Mouse (Mus musculus) limb, embryonic 13.5 days (tissue): Measurements from ENCODE around the gene Stmnd1. TPM values are rescaled to one million over a fixed set of nuclear protein-coding genes. Genes with fewer than 3 reads are reported as not detected.

Experiments used
- ATAC-seq: fragments of 200-750 bp; cut with Nextera tagmentation; 2 replicates; pipeline ENCODE4 v1.8.0; 2017; ENCODE audit warnings: low read depth, moderate number of reproducible peaks, moderate TSS enrichment; ENCODE audit not compliant: low FRiP score
- H3K27ac ChIP-seq: fragments of 300-500 bp; sonication (generic); 2 replicates; pipeline ENCODE4 v1.5.1; 2015; ENCODE audit warnings: inconsistent platforms, mild to moderate bottlenecking, moderate library complexity
- H3K27me3 ChIP-seq: fragments of 300-500 bp; sonication (generic); 2 replicates; pipeline ENCODE4 v1.6.1; 2015; ENCODE audit warnings: mild to moderate bottlenecking, inconsistent platforms
- H3K36me3 ChIP-seq: fragments of 300-500 bp; sonication (generic); 2 replicates; pipeline ENCODE4 v1.6.1; 2015; ENCODE audit warnings: inconsistent platforms, mild to moderate bottlenecking, moderate library complexity
- H3K4me1 ChIP-seq: fragments of 300-500 bp; sonication (generic); 2 replicates; pipeline ENCODE4 v1.6.1; 2015; ENCODE audit warnings: inconsistent platforms
- H3K4me2 ChIP-seq: fragments of 300-500 bp; sonication (generic); replicated peaks from 2 replicates; pipeline ENCODE4 v1.6.1; 2015; ENCODE audit warnings: inconsistent platforms, mild to moderate bottlenecking, moderate library complexity
- H3K4me3 ChIP-seq: fragments of 300-500 bp; sonication (generic); 2 replicates; pipeline ENCODE4 v1.5.1; 2015; ENCODE audit warnings: moderate library complexity, mild to moderate bottlenecking, inconsistent platforms
- H3K9ac ChIP-seq: fragments of 300-500 bp; sonication (generic); 2 replicates; pipeline ENCODE4 v1.6.1; 2015; ENCODE audit warnings: mild to moderate bottlenecking, inconsistent platforms
- H3K9me3 ChIP-seq: fragments of 300-500 bp; sonication (generic); 2 replicates; pipeline ENCODE4 v1.6.1; 2016; ENCODE audit warnings: inconsistent platforms
- WGBS: fragments of 180-500 bp; shearing (Covaris S2); methylation state at CpG from one replicate; pipeline ENCODE4 v1.1.7; 2015; 5-methylcytosine and 5-hydroxymethylcytosine counted together
- polyA plus RNA-seq: library from polyadenylated mRNA; unstranded; fragments of >200 nt; fragmentation: Nextera tagmentation; extraction: Ambion mirVana; gene quantifications from 2 replicates; pipeline ENCODE4 v1.2.1, GENCODE M21; 2015

Gene Stmnd1
- polyA plus RNA-seq, 1 experiment from 2014 or later: 0.65 TPM

- Histone ChIP-seq H3K27ac (no peak overlapping the region), H3K36me3 (no peaks in the 10 kb centered on the region), H3K9ac (no peak overlapping the region), H3K4me3 (no peak overlapping the region), H3K4me2 (no peak overlapping the region), H3K27me3 (no peaks in the 10 kb centered on the region), H3K9me3 (no peaks in the 10 kb centered on the region), H3K4me1 (no peaks in the 10 kb centered on the region)
- 87% methylated on average over 3 of the region's 3 CpGs for WGBS
- no peak for ATAC-seq
Measured at GRCm38 (mm10) chr13:46349664-46350063, 76.1 kb downstream of the Stmnd1 start.

Other genes with a start within 250 kb of the Stmnd1 start
- 5.4 and 6.4 TPM in 2 replicates for gene Rbm24, start 144.7 kb downstream of the Stmnd1 start, polyA plus RNA-seq
- gene Cap2, start 228.1 kb downstream of the Stmnd1 start, polyA plus RNA-seq: 18.8 and 21.0 TPM in 2 replicates